Mouse (Mus musculus) MEL (cell line): Measurements from ENCODE around the gene Ccdc183.

Experiments
- CTCF ChIP-seq, 3 experiments: IDR thresholded peaks in 2 of 3; conservative IDR thresholded peaks in 1 of 3; 2 replicates each; pipeline ENCODE4 v1.5.1; 2011 to 2012; ENCODE audit warnings: low read length in 3 of 3, low read depth in 2 of 3, mild to moderate bottlenecking in 2 of 3, improper control_type of control experiment in 1 of 3, inconsistent platforms in 1 of 3, mixed read lengths in 1 of 3, moderate library complexity in 1 of 3; ENCODE audit not compliant: control insufficient read depth in 1 of 3, insufficient read depth in 1 of 3, poor library complexity in 1 of 3, severe bottlenecking in 1 of 3
- EP300 ChIP-seq, 2 experiments: IDR thresholded peaks; 2 replicates each; pipeline ENCODE4 v1.6.1; 2011; ENCODE audit warnings: improper control_type of control experiment in 2 of 2, low read length in 2 of 2, low read depth in 1 of 2, mild to moderate bottlenecking in 1 of 2
- HCFC1 ChIP-seq: IDR thresholded peaks from 2 replicates; pipeline ENCODE4 v1.6.1; 2012; ENCODE audit warnings: low read depth, mild to moderate bottlenecking, inconsistent platforms, low read length, improper control_type of control experiment, moderate library complexity
- KAT2A ChIP-seq: conservative IDR thresholded peaks from 2 replicates; pipeline ENCODE4 v1.6.1; 2012; ENCODE audit warnings: low read depth, low read length, improper control_type of control experiment, inconsistent platforms
- MAX ChIP-seq: IDR thresholded peaks from 2 replicates; pipeline ENCODE4 v1.6.1; 2011; ENCODE audit warnings: low read length, improper control_type of control experiment
- MYB ChIP-seq: IDR thresholded peaks from 2 replicates; pipeline ENCODE4 v1.6.1; 2011; ENCODE audit warnings: mild to moderate bottlenecking, low read depth, low read length, improper control_type of control experiment
- UBTF ChIP-seq: IDR thresholded peaks from 2 replicates; pipeline ENCODE4 v1.6.1; 2012; ENCODE audit warnings: low read depth, mild to moderate bottlenecking, inconsistent platforms, low read length, improper control_type of control experiment, moderate library complexity, borderline replicate concordance; ENCODE audit not compliant: insufficient read depth
- USF1 ChIP-seq: IDR thresholded peaks from 2 replicates; pipeline ENCODE4 v1.6.1; 2014; ENCODE audit warnings: low read depth, mild to moderate bottlenecking, inconsistent platforms, low read length, improper control_type of control experiment, moderate library complexity

DNA sequence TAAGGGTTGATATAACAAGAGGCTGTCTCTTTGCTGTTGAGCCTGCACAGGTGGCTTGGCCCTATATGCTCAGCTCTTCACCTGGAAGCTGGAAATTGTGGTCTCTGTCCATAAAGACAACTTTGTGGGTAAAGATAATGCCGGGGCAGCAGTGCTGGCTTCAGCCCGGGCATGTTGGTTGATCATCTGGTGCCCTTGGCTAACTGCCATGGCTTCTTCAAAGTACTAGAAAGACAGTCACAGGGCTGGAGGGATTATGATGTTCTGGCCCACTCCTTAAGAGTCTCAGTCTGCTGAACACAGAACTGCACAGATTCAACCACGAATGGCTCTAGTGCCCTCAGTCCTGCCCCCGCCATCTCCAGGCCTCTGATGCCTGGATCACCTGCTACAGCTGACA lies 39.8 kb upstream of the Ccdc183 start:
- TF ChIP-seq HCFC1 (no peak), KAT2A (no peak), CTCF (IDR thresholded peaks at IDR 0.05 in 2 of 3, conservative IDR thresholded peaks at IDR 0.05 in 1 of 3; ENCODE audit: control insufficient read depth in 1 of 3, insufficient read depth in 1 of 3, low read depth in 2 of 3, low read length in 3 of 3, poor library complexity in 1 of 3, severe bottlenecking in 1 of 3) (no peak), EP300 (IDR thresholded peaks at IDR 0.05; ENCODE audit: low read depth in 1 of 2, low read length in 2 of 2) (no peak), USF1 (no peak), UBTF (no peak), MYB (no peak), MAX (no peak)
